Mouse (Mus musculus) cerebellum, postnatal 14 days (tissue): Measurements from ENCODE around the gene Spata2.

Experiments used
- DNase-seq, 2 experiments: peaks; one replicate each; pipeline ENCODE4 v3.0.0; 2021; ENCODE audit warnings: mixed read lengths in 2 of 2

Gene Spata2

GRCm38 (mm10) chr2:167479501-167479900 is 13.2 kb downstream of the Spata2 start:
- DNase-seq, result no peak

- DNase-seq, result no peak
These were observed 14.6 kb downstream of the Spata2 start for GRCm38 (mm10) chr2:167478128-167478527.

- peak; percentile 27 to 41 for DNase-seq
These were observed 15.9 kb downstream of the Spata2 start for GRCm38 (mm10) chr2:167476762-167477161.

- DNase-seq, result peak; percentile 93 to 96
These were observed 16.4 kb downstream of the Spata2 start for GRCm38 (mm10) chr2:167476200-167476688.

GRCm38 (mm10) chr2:167475596-167475995 is 17.1 kb downstream of the Spata2 start:
- DNase-seq, result peak in 1 of 2 experiments; percentile 58

- no peak for DNase-seq
These were observed 18.5 kb downstream of the Spata2 start for GRCm38 (mm10) chr2:167474218-167474617.

GRCm38 (mm10) chr2:167471585-167471984 is 21.1 kb downstream of the Spata2 start:
- peak; percentile 96 to 97 for DNase-seq

GRCm38 (mm10) chr2:167470611-167471010 is 22.1 kb downstream of the Spata2 start:
- peak; percentile 63 to 68 for DNase-seq

- DNase-seq, result peak in 1 of 2 experiments; percentile 42
These were observed 24.2 kb downstream of the Spata2 start for GRCm38 (mm10) chr2:167468444-167468843.

GRCm38 (mm10) chr2:167467214-167467613 is 25.5 kb downstream of the Spata2 start:
- DNase-seq, result no peak

GRCm38 (mm10) chr2:167465951-167466350 is 26.7 kb downstream of the Spata2 start:
- DNase-seq, result no peak

- no peak for DNase-seq
These were observed 28.9 kb downstream of the Spata2 start for GRCm38 (mm10) chr2:167463802-167464201.

GRCm38 (mm10) chr2:167462954-167463353 is 29.7 kb downstream of the Spata2 start:
- DNase-seq, result peak; percentile 84 to 89

GRCm38 (mm10) chr2:167459071-167459865 is 33.4 kb downstream of the Spata2 start:
- peak; percentile 90 to 91 for DNase-seq

- DNase-seq, result peak; percentile 29 to 38
These were observed 34.1 kb downstream of the Spata2 start for GRCm38 (mm10) chr2:167458548-167458947.

- peak; percentile 85 to 90 for DNase-seq
These were observed 35.5 kb downstream of the Spata2 start for GRCm38 (mm10) chr2:167457213-167457612.

GRCm38 (mm10) chr2:167456361-167457020 is 36.2 kb downstream of the Spata2 start:
- DNase-seq, result peak; percentile 66 to 72

GRCm38 (mm10) chr2:167453814-167454213 is 38.9 kb downstream of the Spata2 start:
- peak; percentile 69 to 72 for DNase-seq

- DNase-seq, result peak; percentile 56 to 63
These were observed 42.0 kb downstream of the Spata2 start for GRCm38 (mm10) chr2:167450647-167451046.

GRCm38 (mm10) chr2:167449331-167450275 is 43.1 kb downstream of the Spata2 start:
- DNase-seq, result peak; percentile 76 to 79

GRCm38 (mm10) chr2:167447629-167448028 is 45.1 kb downstream of the Spata2 start:
- no peak for DNase-seq

GRCm38 (mm10) chr2:167447207-167447606 is 45.5 kb downstream of the Spata2 start:
- DNase-seq, result no peak
